Mouse (Mus musculus) brain, embryonic 14.5 days (tissue): Measurements from ENCODE around the gene Disp2.

Experiments
- CTCF ChIP-seq: fragments of 200-500 bp; IDR thresholded peaks from 2 replicates; pipeline ENCODE4 v1.5.1; 2012; ENCODE audit warnings: inconsistent platforms, mild to moderate bottlenecking, moderate library complexity, borderline replicate concordance; ENCODE audit not compliant: insufficient read depth, insufficient read length; ENCODE audit errors: extremely low read depth
- POLR2A ChIP-seq: fragments of 200-500 bp; IDR thresholded peaks from 2 replicates; pipeline ENCODE4 v1.6.1; 2012; ENCODE audit warnings: mild to moderate bottlenecking, inconsistent platforms, borderline replicate concordance; ENCODE audit not compliant: poor library complexity, insufficient read depth, insufficient read length, severe bottlenecking; ENCODE audit errors: extremely low read depth

GRCm38 (mm10) chr2:118764875-118765274 lies 14.6 kb upstream of the Disp2 start:
- no peak for TF ChIP-seq CTCF
- TF ChIP-seq POLR2A, result no peak
